Mouse (Mus musculus) ovary, postnatal 14 days (tissue): ENCODE results near the gene Herc3.
"Not testable (repeated sequence)": the region's sequence is repeated elsewhere in the genome, so short reads cannot be mapped to it uniquely, and the experiment has no call there.

Experiments
- DNase-seq: peaks from one replicate; pipeline ENCODE4 v3.0.0; 2022; ENCODE audit warnings: low spot score

Gene Herc3

DNA sequence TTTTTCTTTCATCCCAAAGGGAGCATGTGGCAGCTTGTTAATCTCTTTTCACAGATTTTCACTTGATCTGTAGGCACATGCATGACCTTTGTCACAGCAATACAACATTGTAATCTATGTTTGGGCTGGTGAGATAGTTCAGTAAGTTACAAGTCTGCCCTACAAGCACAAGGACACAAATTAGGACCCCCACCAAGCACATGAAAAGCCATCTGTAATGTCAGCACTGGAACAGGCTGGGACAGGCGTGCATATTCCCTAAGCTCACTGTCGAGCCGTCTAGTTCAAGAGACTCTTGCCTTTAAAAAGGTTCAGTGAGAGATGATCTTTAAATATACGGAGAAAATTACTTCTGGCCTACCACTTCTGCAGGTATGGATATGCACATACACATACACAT is 28.3 kb downstream of the Herc3 start:
- DNase-seq = no peak

- no peak for DNase-seq
Measured at GRCm38 (mm10) chr6:58862446-58862993, 31.3 kb downstream of the Herc3 start.

- no peak for DNase-seq
Measured at GRCm38 (mm10) chr6:58863631-58864235, 32.5 kb downstream of the Herc3 start.

DNA sequence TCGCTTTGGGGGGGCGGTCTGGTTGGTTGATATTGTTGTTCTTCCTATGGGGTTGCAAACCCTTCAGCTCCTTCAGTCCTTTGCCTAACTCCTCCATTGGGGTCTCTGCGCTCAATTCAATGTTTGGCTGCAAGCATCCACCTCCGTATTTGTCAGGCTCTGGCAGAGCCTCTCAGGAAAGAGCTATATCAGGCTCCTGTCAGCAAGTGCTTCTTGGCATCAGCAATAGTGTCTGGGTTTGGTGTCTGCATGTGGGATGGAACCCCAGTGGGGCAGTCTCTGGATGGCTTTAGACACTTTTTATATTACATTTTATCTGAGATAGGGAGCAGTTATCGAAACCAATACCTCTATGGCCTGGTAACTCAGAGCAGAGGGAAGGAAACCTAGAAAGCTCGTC is 36.6 kb downstream of the Herc3 start:
- not testable (repeated sequence) for DNase-seq

- DNase-seq = no peak
Measured at GRCm38 (mm10) chr6:58879572-58879971, 48.3 kb downstream of the Herc3 start.

GRCm38 (mm10) chr6:58879987-58880386 is 48.7 kb downstream of the Herc3 start:
- no peak for DNase-seq

DNA sequence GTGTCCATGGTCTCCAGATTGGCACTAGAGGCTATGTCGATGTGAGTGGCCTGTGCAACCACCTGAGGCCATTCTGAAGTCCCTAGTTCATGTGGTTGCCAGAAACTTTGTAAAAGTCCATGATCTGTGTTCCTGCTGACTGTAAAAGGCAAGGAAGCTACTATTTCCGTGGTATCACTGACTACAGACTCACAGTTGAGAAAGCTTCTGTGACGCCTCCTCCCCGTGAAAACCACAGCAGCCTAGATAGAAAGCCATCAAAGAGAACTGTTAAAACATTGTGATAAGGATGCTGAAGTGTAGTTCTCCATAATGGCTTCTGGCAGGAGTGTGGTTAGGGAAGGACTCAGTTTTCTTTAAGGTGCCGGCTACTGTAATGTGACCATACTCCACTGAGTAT is 49.6 kb downstream of the Herc3 start:
- DNase-seq = no peak

DNA sequence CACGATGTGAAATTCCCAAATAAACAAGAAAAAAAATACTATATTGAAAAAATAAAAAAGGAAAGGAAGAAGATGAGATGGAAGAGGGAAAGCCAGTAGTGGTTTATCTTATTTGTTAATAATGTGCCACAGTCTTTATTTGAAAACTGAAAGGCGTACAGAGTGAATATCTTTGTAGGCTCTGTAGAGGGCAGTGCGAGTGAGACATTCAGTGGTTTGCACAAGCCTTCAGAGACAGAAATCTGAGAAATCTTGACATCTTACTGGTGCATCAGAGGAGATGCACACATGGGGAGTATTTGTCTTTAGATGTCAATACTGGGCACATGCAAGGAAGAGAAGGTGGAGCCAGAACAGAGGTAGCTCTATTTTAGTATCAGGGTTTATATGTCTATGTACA is 50.1 kb downstream of the Herc3 start:
- DNase-seq = no peak

DNA sequence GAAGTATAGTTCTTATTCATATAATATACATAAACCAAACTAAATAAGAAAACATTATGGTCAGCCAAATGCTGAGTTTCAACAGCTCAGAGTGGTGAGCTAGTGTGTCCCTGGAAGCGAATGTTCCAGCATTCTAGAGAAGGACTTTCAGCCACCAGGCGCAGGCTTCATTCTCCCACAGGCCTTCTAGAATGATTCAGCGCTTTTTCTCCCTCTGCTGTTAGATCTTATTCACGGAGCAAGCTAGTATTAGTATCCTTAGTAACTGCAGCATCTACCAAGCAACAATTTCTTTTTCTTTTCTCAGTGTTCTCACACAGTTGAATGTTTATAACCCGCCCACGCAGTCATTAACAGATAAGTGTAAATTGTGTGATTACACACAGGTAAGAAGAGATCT is 51.0 kb downstream of the Herc3 start:
- DNase-seq = no peak

GRCm38 (mm10) chr6:58889917-58890316 is 58.7 kb downstream of the Herc3 start:
- DNase-seq = no peak

- no peak for DNase-seq
Measured at GRCm38 (mm10) chr6:58893307-58893706, 62.0 kb downstream of the Herc3 start.

GRCm38 (mm10) chr6:58894994-58895393 is 63.7 kb downstream of the Herc3 start:
- no peak for DNase-seq

DNA sequence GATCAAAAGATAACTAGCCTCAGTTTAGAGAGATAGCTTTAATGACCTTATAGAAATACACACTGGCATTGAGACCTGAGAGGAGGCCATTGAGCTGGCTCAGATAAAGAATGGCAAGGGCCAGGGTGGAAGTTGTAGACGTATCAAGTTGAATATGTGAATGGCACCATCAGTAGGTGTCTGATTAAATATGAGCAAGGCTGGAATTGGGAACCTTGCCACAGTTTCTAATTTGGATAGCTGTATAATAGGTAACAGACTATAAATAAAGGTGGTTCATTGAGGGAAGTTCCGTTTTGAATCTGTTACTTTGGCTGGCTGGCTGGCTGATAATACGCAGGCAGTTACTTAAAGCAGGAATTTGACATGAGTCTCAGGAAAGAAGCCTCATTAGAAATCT is 65.4 kb downstream of the Herc3 start:
- no peak for DNase-seq

DNA sequence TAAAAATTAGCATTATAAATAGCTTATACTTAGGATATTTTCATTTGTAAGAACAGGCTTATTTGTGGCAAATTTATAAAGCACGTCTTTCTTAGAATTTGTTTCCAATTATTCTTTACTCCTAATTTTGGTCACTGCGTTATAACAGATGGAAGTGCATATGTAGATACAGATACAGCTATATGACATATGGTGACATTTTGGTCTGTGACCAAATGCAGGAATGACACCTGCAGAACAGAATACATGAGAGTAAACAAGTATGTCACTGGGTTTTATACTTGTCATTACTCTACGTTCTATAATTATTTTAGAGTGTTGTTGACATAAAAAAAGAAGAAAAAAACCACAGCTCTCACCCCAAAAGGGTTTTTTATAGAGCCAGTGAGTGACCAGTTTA is 67.8 kb downstream of the Herc3 start:
- DNase-seq = no peak

DNA sequence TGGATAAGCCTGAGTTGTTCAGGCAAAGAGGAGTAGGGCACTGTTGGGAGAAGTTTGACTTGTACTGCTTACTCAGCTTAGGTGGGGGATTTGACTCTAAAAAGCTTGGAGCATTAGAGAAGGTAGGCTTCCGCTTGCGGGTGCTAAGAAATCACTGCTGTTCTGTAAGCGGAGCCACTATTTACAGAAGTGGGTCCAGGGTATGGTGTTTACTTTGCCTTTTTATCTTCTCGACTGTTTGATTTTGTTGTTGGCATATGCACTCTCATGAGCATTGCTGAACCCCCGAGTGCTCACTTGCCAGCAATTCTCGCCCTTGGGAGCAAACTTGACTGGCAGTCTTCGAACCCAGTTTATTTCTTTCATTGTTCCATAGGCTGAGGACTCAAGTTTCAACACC is 69.3 kb downstream of the Herc3 start:
- DNase-seq = no peak

- no peak for DNase-seq
Measured at GRCm38 (mm10) chr6:58903171-58903570, 71.9 kb downstream of the Herc3 start.

DNA sequence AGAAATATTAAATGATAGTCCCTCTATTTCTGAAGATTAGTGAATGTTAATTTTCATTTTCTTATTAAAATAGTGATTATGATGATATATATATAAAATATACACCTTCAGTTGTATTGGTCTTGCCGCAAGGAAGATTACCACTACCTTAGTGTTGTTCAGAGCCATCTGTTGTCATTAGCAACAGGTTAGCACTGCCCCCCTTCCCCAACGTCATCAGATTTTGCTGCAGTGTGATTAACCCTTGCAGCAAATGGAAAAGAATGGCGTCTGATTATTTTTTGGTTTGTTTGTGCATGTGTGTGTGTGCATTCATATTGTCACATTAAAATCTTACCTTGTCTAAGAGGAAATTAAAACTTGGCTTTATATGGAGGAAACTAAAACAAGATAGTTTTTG is 73.3 kb downstream of the Herc3 start:
- no peak for DNase-seq

DNA sequence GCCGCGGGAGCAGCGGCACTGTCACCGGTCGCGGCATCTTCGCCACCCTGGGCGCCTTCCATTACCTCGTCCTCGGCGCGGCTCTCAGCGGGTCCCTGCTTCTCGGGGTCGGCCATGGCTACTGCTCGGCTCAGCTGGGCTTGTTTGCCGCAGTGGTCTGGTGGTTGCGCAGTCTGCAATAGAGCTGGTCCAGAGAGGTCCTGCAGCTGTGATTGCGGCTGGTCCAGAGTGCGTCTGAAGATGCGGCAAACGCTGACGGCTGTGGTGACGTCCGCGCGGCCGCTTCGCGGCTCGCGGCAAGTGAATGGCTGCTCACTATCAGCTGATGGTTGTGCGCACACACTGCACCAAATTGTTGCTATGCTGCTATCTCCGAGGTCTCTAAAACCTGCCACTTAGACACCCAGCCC is 75.6 kb downstream of the Herc3 start, which contains the start of gene Nap1l5:
Gene Nap1l5, minus strand, starts transcription at position 225 of the 410 bp plus-strand sequence.
- DNase-seq = no peak

- DNase-seq = no peak
Measured at GRCm38 (mm10) chr6:58907336-58907735, 76.1 kb downstream of the Herc3 start.

DNA sequence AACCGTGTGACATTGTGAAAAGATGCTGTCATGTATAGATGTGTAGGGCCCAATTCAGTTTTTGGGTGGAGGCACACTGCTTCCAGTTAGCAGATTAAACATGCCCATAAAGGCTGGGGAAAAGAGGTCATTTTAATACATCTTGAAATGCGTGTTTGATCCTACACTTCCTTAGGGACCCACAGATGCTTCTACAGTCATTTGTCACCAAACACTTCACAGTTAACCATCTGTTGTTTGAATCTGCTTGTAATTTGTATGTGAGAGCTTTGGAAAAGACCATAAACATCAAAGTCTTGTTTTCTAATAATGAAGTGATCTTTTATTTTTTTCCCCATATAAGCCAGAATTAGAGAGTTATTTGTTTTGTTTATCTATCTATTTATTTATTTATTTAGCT is 76.5 kb downstream of the Herc3 start:
- DNase-seq = no peak

- no peak for DNase-seq
Measured at GRCm38 (mm10) chr6:58912842-58913241, 81.6 kb downstream of the Herc3 start.

DNA sequence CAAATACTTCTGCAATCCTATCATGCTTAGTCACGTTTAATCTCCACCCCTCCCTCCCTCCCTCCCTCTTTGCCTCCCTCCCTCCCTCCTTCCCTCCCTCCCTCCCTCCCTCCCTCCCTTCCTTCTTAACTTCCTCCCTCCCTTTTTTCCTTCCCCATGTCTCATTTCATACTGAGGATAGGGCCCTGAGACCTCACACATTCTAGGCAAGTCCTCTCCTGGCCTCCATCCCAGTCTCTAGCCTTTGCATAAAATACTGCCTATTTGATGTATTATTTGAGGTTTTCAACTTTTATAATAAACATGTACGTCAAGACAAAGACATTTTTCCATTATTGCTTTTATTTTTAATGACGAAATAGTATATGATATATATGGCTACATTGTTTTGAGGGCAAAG is 82.3 kb downstream of the Herc3 start:
- no peak for DNase-seq

DNA sequence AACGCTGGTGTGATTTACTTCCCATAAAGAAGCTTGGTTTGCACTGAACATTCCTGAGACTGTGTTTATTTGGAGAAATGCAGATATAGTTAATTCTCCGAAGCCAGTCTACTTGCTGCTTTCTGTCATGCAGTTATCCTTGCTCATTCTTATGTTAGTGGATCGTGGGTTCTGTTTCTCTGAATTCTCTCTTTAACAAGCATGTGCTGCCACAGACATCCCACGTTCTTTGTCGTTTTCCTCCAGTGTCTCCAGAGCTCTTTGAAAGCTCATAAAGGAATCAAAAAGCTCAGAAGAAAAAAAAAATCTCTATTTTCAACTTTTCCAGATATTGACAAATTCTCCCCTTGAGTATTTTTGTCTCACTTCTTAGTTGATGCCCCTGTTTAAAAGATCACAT is 82.7 kb downstream of the Herc3 start:
- no peak for DNase-seq

- DNase-seq = no peak
Measured at GRCm38 (mm10) chr6:58916498-58916897, 85.2 kb downstream of the Herc3 start.
